Mouse (Mus musculus): ENCODE results near the gene Dgki. TPM values are rescaled to one million over a fixed set of nuclear protein-coding genes. Genes with fewer than 3 reads are reported as not detected.

Dgki gene
- total and polyA plus RNA-seq, 2 experiments from 2014 or later: 4.6 to 26.9 TPM

DNA sequence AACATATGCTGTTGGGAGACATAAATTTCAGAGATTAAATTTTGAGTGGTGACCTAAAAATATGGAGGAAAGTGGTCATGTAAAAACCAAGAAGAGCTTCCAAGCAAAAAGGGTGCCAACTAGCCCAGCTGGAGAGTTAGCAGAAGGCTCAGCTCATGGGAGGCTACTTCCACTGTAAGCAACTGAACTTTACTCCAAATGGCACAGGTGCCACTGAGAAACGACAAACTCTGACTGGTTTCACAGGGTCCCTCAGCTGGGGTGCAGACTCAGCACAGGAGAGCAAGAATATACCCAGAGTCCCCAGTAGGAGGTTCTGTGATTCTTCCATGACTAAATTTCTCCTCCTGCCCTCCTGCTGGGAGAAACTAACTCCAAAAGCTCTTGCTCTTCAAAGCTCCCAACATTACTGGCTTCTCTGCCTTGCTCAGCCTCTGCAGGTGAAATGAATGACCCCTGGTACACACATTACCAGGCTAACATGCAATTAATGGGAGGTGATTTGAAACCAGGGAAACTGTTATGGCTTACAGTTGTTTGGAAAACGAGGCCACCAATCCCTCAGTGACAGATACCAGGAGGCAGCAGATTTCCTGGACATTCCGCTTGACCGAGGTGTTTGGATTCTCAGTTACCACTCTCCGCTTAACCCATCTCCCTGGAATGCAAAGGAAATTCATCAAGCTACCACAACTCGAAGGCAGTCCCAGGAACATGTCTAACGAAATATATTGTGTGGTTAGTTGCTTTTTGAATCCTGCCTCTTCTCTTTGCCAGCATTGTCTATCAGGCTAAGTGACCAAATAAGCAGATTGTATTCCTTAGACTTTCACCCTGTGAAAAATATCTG is 487.1 kb downstream of the Dgki start:
- ATAC-seq (ENCODE audit: low FRiP score): no peak

DNA sequence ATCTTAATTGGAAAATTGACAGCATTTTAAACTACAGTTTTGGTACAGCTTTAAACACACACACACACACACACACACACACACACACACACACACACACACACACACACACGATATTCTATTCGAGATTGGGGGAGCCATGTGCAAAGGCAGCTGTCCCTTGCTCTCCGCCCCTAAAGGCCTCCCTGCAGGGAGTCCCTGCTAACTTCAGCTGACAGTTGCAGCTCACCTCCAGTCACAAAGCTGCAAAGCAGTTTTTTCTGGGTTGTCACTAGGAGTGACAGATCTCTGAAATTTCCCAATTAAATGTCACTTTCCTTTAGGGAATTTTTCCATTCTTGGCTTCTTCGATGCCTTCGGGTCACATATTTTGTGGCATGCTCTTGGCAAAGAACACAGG is 489.5 kb downstream of the Dgki start:
- peak overlapping the region; percentile 74 for H3K4me2 ChIP-seq (ENCODE audit: low read depth, low read length, poor library complexity, severe bottlenecking)
- H3K4me1 ChIP-seq (ENCODE audit: insufficient read depth, low read length): no peaks in the 10 kb centered on the region
- 0 out of 2 replicates have a peak, but pooled peaks cover 4% of the 10 kb centered on the region for H3K36me3 ChIP-seq (ENCODE audit: insufficient read depth, low read length)
- H3K9me3 ChIP-seq (ENCODE audit: low read length): no peaks in the 10 kb centered on the region
- WGBS: 4% methylated on average over 5 of the region's 5 CpGs
- peak overlapping the region; percentile 78 for H3K4me3 ChIP-seq (ENCODE audit: low read depth, low read length)
- no peaks in the 10 kb centered on the region for H3K27me3 ChIP-seq (ENCODE audit: insufficient read depth, low read length)
- TF ChIP-seq CTCF (IDR thresholded peaks at IDR 0.05): no peak
- H3K9ac ChIP-seq (replicated peaks; ENCODE audit: low read length, poor library complexity, severe bottlenecking): peak overlapping the region; percentile 64; the same call in 1 of the 2 replicates
- ATAC-seq (ENCODE audit: low FRiP score): peak; percentile 45; the same call in 1 of the 2 replicates
- peak overlapping the region; percentile 85 for H3K27ac ChIP-seq (ENCODE audit: low read depth, low read length)
- peak; percentile 59 for DNase-seq (ENCODE audit: low spot score)

More for the DNA sequence above, 487.1 kb downstream of the Dgki start:
- Histone ChIP-seq H3K9me3 (ENCODE audit: low read length) (no peaks in the 10 kb centered on the region), H3K27me3 (ENCODE audit: insufficient read depth, low read length) (no peaks in the 10 kb centered on the region), H3K4me1 (ENCODE audit: insufficient read depth, low read length) (no peaks in the 10 kb centered on the region), H3K27ac (ENCODE audit: low read depth, low read length) (no peak overlapping the region), H3K9ac (replicated peaks; ENCODE audit: low read length, poor library complexity, severe bottlenecking) (no peak overlapping the region), H3K4me3 (ENCODE audit: low read depth, low read length) (no peak overlapping the region), H3K4me2 (ENCODE audit: low read depth, low read length, poor library complexity, severe bottlenecking) (no peak overlapping the region), H3K36me3 (ENCODE audit: insufficient read depth, low read length) (no peaks in the 10 kb centered on the region)
- TF ChIP-seq CTCF (IDR thresholded peaks at IDR 0.05): 0 out of 2 replicates have a peak, but pooled peaks have one; percentile 12
- 85% methylated on average over 7 of the region's 7 CpGs for WGBS
- DNase-seq (ENCODE audit: low spot score): no peak

DNA sequence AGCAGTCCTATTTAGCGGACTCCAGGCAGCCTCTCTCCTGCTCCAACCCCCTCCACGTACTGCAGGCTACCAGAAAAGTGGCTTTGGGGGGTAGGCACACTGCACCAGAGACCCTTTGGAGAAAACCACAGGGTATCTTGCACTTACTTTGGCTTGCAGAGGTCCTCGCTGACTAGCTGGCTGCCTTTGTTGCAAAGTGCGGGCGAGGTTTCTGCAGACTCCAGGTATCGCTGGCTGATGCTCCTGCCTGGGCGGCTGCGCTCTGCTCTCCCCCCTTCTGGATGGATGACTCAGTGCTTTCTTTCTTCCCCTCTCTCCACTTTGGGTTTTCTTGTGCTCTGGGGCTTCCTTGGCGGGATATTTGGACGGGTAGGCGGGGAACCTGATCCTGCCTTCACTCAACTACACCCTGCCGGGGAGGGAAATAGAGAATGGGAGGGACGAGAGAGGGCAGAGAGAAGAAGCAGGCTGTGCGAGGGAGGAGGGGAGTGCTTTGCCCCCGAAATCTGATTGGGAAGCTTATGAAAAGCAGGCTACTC is 490.2 kb downstream of the Dgki start, which contains the start of gene Ptn:
Gene Ptn (minus strand): TSS at position 474 of the 539 bp plus-strand sequence.
- no peak; the same call in none of the 2 replicates for TF ChIP-seq CTCF (IDR thresholded peaks at IDR 0.05)
- Histone ChIP-seq H3K4me2 (ENCODE audit: low read depth, low read length, poor library complexity, severe bottlenecking) (peak within 1 kb of the TSS; percentile 74), H3K9me3 (ENCODE audit: low read length) (no peaks in the 10 kb centered on the region), H3K4me1 (ENCODE audit: insufficient read depth, low read length) (no peaks in the 10 kb centered on the region), H3K4me3 (ENCODE audit: low read depth, low read length) (peak within 1 kb of the TSS; percentile 78), H3K27ac (ENCODE audit: low read depth, low read length) (peak within 1 kb of the TSS; percentile 85), H3K9ac (replicated peaks; ENCODE audit: low read length, poor library complexity, severe bottlenecking) (peak within 1 kb of the TSS; percentile 64), H3K27me3 (ENCODE audit: insufficient read depth, low read length) (no peaks in the 10 kb centered on the region), H3K36me3 (ENCODE audit: insufficient read depth, low read length) (0 out of 2 replicates have a peak, but pooled peaks cover 4% of the 10 kb centered on the region)
- ATAC-seq (ENCODE audit: low FRiP score) (peak; percentile 87), DNase-seq (ENCODE audit: low spot score) (peak; percentile 92)
- WGBS: 0% methylated on average over 15 of the region's 15 CpGs

DNA sequence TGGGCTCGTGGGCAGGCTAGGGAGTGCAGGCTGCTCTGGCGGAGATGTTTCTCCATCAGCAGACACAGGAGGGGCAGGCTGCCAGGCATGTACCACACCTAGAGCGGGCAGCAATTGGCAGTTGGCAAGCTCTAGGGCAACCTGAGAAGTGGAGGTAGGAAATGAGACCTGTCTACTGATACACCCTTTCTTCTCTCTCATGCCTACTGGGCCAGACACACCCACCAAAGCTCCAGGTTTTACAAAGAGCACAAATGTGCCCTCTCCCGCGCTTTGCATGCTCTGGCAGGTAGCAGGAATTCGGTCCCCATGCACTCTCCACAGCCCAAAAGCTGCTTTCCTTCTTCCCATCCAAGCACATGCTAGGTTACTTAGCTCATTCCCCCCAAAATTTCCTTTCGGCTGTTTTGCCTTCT is 490.7 kb downstream of the Dgki start:
- peak; percentile 52; the same call in 1 of the 2 replicates for ATAC-seq (ENCODE audit: low FRiP score)
- 0 out of 2 replicates have a peak, but pooled peaks cover 4% of the 10 kb centered on the region for H3K36me3 ChIP-seq (ENCODE audit: insufficient read depth, low read length)
- no peaks in the 10 kb centered on the region for H3K27me3 ChIP-seq (ENCODE audit: insufficient read depth, low read length)
- peak overlapping the region; percentile 85 for H3K27ac ChIP-seq (ENCODE audit: low read depth, low read length)
- DNase-seq (ENCODE audit: low spot score): peak; percentile 65
- 0 out of 2 replicates have a peak, but pooled peaks have one; percentile 7 for TF ChIP-seq CTCF (IDR thresholded peaks at IDR 0.05)
- H3K4me1 ChIP-seq (ENCODE audit: insufficient read depth, low read length): no peaks in the 10 kb centered on the region
- H3K4me2 ChIP-seq (ENCODE audit: low read depth, low read length, poor library complexity, severe bottlenecking): peak overlapping the region; percentile 74
- 4% methylated on average over 7 of the region's 7 CpGs for WGBS
- H3K4me3 ChIP-seq (ENCODE audit: low read depth, low read length): peak overlapping the region; percentile 78
- peak overlapping the region; percentile 64 for H3K9ac ChIP-seq (replicated peaks; ENCODE audit: low read length, poor library complexity, severe bottlenecking)
- no peaks in the 10 kb centered on the region for H3K9me3 ChIP-seq (ENCODE audit: low read length)

DNA sequence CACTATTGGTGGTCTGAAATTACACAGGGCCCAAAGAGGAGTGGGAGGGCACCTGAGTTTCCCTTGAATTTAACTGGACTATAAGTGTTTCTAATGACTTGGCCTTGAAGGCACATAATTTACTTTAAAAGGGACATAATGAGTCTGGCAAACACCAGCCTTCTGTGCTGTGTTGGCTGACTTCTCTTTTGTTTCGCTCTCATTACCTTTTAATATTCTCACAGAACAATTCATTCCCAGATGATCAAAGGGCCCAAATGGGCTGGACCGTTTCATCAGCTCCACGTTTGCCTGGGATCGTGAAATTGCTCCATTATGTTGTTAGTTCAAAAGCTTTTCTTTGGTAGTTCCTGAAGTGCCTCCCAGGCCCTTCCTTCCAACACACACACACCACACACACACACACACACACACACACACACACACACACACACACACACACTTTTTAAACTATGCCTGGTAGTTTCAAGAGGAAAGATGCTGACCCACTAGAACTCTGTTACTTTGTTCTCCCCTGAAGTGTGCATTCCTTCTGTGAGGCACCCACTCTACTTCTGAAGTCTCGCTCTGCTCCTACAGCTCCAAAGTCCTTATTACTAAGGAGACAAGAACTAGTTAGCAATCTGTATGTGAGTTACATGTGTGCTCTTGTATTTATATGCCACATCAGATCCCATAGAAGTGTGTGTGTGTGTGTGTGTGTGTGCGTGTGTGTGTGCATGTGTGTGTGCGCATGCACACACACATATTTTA is 491.5 kb downstream of the Dgki start:
- peak overlapping the region; percentile 78 for H3K4me3 ChIP-seq (ENCODE audit: low read depth, low read length)
- no peaks in the 10 kb centered on the region for H3K27me3 ChIP-seq (ENCODE audit: insufficient read depth, low read length)
- H3K9ac ChIP-seq (replicated peaks; ENCODE audit: low read length, poor library complexity, severe bottlenecking): peak overlapping the region; percentile 64
- no peaks in the 10 kb centered on the region for H3K4me1 ChIP-seq (ENCODE audit: insufficient read depth, low read length)
- no peak for ATAC-seq (ENCODE audit: low FRiP score)
- WGBS: 14% methylated on average over 7 of the region's 7 CpGs
- TF ChIP-seq CTCF (IDR thresholded peaks at IDR 0.05): no peak
- no peaks in the 10 kb centered on the region for H3K9me3 ChIP-seq (ENCODE audit: low read length)
- H3K36me3 ChIP-seq (ENCODE audit: insufficient read depth, low read length): 0 out of 2 replicates have a peak, but pooled peaks cover 4% of the 10 kb centered on the region
- no peak for DNase-seq (ENCODE audit: low spot score)
- peak overlapping the region; percentile 85; the same call in 1 of the 2 replicates for H3K27ac ChIP-seq (ENCODE audit: low read depth, low read length)
- H3K4me2 ChIP-seq (ENCODE audit: low read depth, low read length, poor library complexity, severe bottlenecking): peak overlapping the region; percentile 74
